Mouse (Mus musculus) liver, postnatal 0 days (tissue): Measurements from ENCODE around the gene Ell3. TPM values are rescaled to one million over a fixed set of nuclear protein-coding genes. Genes with fewer than 3 reads are reported as not detected.

Experiments used
- ATAC-seq: fragments of 200-750 bp; cut with Nextera tagmentation; 2 replicates; pipeline ENCODE4 v1.8.0; 2017; ENCODE audit warnings: mild to moderate bottlenecking, moderate library complexity
- DNase-seq: peaks from one replicate; pipeline ENCODE4 v3.0.0-alpha.2; 2016
- H3K27ac ChIP-seq: fragments of 300-500 bp; sonication (generic); 2 replicates; pipeline ENCODE4 v1.5.1; 2014; ENCODE audit warnings: antibody characterized with exemption, moderate library complexity, mild to moderate bottlenecking, low read depth
- H3K27me3 ChIP-seq: fragments of 300-500 bp; sonication (generic); 2 replicates; pipeline ENCODE4 v1.6.1; 2014; ENCODE audit warnings: low read length, control low read depth, mixed read lengths; ENCODE audit not compliant: insufficient read depth
- H3K36me3 ChIP-seq: fragments of 300-500 bp; sonication (generic); replicated peaks from 2 replicates; pipeline ENCODE4 v1.6.1; 2014; ENCODE audit warnings: mild to moderate bottlenecking, control low read depth, low read length, moderate library complexity, mixed read lengths; ENCODE audit not compliant: insufficient read depth
- H3K4me1 ChIP-seq: fragments of 300-500 bp; sonication (generic); 2 replicates; pipeline ENCODE4 v1.6.1; 2014; ENCODE audit warnings: antibody characterized with exemption, mild to moderate bottlenecking, control low read depth; ENCODE audit not compliant: insufficient read depth
- H3K4me2 ChIP-seq: fragments of 300-500 bp; sonication (generic); 2 replicates; pipeline ENCODE4 v1.6.1; 2014; ENCODE audit warnings: low read depth, mild to moderate bottlenecking, low read length, moderate library complexity, mixed read lengths
- H3K4me3 ChIP-seq: fragments of 300-500 bp; sonication (generic); 2 replicates; pipeline ENCODE4 v1.5.1; 2014; ENCODE audit warnings: low read depth, low read length
- H3K9ac ChIP-seq: fragments of 300-500 bp; sonication (generic); replicated peaks from 2 replicates; pipeline ENCODE4 v1.6.1; 2014; ENCODE audit warnings: mild to moderate bottlenecking, moderate library complexity
- H3K9me3 ChIP-seq: fragments of 300-500 bp; sonication (generic); 2 replicates; pipeline ENCODE4 v1.6.1; 2016; ENCODE audit warnings: mild to moderate bottlenecking, control low read depth, low read length, mixed read lengths
- CTCF ChIP-seq: sonication (generic); IDR thresholded peaks from 2 replicates; pipeline ENCODE4 v1.5.1; 2016; ENCODE audit warnings: antibody characterized with exemption, low read depth
- EP300 ChIP-seq: IDR thresholded peaks from 2 replicates; pipeline ENCODE4 v1.6.1; 2016; ENCODE audit warnings: antibody characterized with exemption, low read depth, mild to moderate bottlenecking
- whole genome bisulfite sequencing: fragments of 180-500 bp; shearing (Covaris S2); extraction: QIAGEN DNeasy Blood & Tissue Kit; methylation state at CpG from one replicate; pipeline ENCODE4 v1.1.7; 2014; ENCODE audit not compliant: insufficient replicate concordance; 5-methylcytosine and 5-hydroxymethylcytosine counted together
- polyA plus RNA-seq: library from polyadenylated mRNA; unstranded; fragments of >200 nt; fragmentation: Nextera tagmentation; extraction: Ambion mirVana; gene quantifications from 2 replicates; pipeline ENCODE4 v1.2.1, GENCODE M21; 2015

The Ell3 gene
- polyA plus RNA-seq, 1 experiment from 2014 or later = 1.9 TPM

DNA sequence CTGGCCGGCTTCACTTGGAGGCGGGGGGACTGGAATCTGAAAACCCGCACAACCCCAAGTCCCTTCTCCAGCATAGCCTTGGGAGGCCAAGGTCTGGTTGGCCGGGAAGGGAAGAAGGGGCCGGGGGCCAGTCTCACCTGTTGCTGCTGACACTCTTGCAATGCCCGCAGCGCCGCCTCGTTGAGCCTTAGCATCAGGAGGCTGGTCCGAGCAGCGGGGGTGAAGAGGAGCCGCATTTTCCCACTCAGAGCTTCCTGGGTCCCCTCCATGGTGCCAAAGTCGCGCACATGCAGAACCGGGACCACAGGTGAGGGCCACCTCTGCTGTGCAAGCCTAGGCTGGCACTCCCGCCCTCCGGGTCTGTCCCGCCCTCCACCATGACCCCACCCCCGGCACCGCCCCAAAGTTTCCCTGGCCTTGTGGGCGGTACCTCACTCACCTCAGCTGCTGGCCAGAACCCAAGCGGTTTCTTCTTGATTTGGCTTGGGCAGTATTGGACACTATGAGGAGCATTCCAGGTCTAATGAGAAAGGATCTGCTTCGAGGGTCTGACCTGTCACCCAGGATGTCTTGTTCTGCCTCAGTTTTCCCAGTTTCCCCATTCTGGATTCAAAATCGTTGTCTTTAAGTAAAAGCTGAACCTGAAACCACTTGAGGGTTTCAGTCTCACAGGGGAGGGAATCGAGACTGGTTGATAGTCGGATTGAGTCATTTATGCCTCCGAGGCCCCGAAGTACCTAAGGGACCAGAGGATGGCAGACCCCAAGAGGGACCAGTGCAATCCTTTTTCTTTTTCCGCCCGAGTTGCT lies 1.6 kb downstream of the Ell3 start:
- peak overlapping the region; percentile 98 for H3K4me2 ChIP-seq
- no peaks in the 10 kb centered on the region for H3K27me3 ChIP-seq
- H3K36me3 ChIP-seq = peaks cover 16% of the 10 kb centered on the region
- peak overlapping the region; percentile 60 for H3K4me3 ChIP-seq
- H3K9me3 ChIP-seq = no peaks in the 10 kb centered on the region
- peak overlapping the region; percentile 57; the same call in 1 of the 2 replicates for H3K27ac ChIP-seq
- DNase-seq = peak; percentile 92
- peak; percentile 93 for ATAC-seq
- H3K4me1 ChIP-seq = peaks cover 25% of the 10 kb centered on the region
- WGBS = 2% methylated on average over 26 of the region's 30 CpGs
- peak overlapping the region; percentile 56 for H3K9ac ChIP-seq
- TF ChIP-seq CTCF = no peak

DNA sequence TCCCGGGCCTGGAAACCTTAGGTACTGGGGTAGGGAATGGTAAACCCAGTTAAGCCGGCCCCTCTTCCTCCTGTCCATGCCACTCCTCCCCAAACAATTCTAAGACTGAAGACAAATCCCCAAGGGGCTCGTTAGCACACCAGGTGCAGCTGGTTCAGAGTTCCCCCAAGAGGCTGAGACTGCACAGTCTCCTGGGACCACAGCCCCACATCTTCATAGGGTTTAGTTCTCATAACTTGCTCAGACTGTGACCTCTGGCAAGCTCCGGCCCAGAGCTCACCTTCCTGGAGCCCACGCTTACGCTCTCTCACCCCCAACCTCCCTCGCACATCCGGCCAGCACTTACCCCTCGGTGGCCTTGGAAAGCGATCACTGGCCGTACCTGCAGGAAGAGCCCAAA lies 2.3 kb downstream of the Ell3 start:
- ATAC-seq = peak; percentile 18

DNA sequence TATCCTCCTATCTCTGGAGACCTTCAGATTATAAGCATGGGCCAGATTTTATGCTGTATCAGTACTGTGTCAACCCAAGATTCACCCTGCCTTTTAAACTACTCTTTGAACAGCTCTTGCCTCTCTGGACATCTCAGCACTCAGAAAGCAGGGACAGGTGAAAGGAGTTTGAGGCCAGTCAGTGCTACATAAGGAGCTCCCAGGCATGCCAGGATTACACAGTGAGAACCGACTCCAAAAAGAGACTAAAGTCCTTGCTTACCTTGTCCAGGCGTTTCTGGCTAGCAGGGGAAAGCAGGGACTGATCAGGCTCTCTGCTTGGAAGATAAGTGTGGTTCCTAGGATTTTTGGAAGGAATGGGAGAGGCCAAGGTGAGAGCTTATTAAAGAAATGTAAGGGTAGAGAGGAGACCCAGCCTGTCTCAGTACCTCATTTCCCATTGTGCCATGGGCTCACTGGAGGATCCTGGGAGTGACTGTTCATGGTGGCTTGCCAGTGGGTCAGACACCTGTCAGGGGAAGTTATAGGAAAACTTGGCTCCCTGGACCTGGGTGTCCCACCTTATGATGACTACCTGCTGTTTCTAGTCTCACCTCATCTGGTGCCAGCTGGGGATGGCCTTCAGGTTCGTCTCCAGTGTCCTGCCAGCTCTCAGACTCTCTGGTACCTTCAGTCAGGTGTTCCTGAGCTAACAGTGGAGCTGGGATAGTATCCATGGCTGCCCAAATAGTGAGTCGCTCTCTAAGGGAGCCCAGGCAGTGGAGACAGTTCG lies 3.1 kb downstream of the Ell3 start:
- 53% methylated on average over 5 of the region's 5 CpGs for WGBS
- Histone ChIP-seq H3K27ac (no peak overlapping the region), H3K4me3 (no peak overlapping the region), H3K9ac (no peak overlapping the region), H3K36me3 (peaks cover 23% of the 10 kb centered on the region), H3K4me2 (0 out of 2 replicates have a peak overlapping the region, but pooled peaks have one; percentile 98), H3K4me1 (peaks cover 25% of the 10 kb centered on the region), H3K27me3 (no peaks in the 10 kb centered on the region), H3K9me3 (no peaks in the 10 kb centered on the region)
- no peak for DNase-seq
- ATAC-seq = no peak
- TF ChIP-seq CTCF = no peak
- no peak for TF ChIP-seq EP300

More for the DNA sequence above, 2.3 kb downstream of the Ell3 start:
- Histone ChIP-seq H3K9me3 (no peaks in the 10 kb centered on the region), H3K36me3 (peaks cover 20% of the 10 kb centered on the region), H3K4me2 (peak overlapping the region; percentile 98), H3K27me3 (no peaks in the 10 kb centered on the region), H3K9ac (peak overlapping the region; percentile 56; the same call in 1 of the 2 replicates), H3K27ac (no peak overlapping the region), H3K4me3 (peak overlapping the region; percentile 60), H3K4me1 (peaks cover 25% of the 10 kb centered on the region)
- TF ChIP-seq EP300 (no peak), CTCF (no peak)
- peak; percentile 43 for DNase-seq
- WGBS = 16% methylated on average over 11 of the region's 11 CpGs

DNA sequence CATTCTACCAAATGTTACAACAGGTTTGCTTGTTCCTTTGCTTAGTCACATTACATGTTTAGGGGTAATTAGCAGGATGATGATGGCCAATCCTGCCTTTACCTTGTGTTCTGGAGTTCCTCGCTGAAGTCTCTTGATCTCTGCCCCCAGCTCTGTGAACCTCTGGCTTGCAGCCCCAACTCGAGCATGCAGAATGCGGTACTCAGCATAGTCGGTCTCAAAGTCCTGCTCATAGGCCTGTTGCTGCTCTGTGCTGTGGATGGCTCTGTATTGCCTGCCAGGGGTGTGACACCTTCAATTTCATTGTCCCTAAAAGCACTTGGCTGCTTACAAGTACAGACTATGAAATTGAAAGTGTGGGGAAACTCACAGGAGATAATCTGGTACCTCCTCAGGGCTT lies 4.3 kb downstream of the Ell3 start:
- no peak for ATAC-seq
- H3K36me3 ChIP-seq = peaks cover 35% of the 10 kb centered on the region
- no peak overlapping the region for H3K4me2 ChIP-seq
- H3K27ac ChIP-seq = no peak overlapping the region
- H3K27me3 ChIP-seq = no peaks in the 10 kb centered on the region
- 56% methylated on average over 4 of the region's 4 CpGs for WGBS
- no peak overlapping the region for H3K9ac ChIP-seq
- peaks cover 25% of the 10 kb centered on the region for H3K4me1 ChIP-seq
- TF ChIP-seq EP300 = no peak
- no peak for TF ChIP-seq CTCF
- DNase-seq = no peak
- no peaks in the 10 kb centered on the region for H3K9me3 ChIP-seq
- H3K4me3 ChIP-seq = no peak overlapping the region

DNA sequence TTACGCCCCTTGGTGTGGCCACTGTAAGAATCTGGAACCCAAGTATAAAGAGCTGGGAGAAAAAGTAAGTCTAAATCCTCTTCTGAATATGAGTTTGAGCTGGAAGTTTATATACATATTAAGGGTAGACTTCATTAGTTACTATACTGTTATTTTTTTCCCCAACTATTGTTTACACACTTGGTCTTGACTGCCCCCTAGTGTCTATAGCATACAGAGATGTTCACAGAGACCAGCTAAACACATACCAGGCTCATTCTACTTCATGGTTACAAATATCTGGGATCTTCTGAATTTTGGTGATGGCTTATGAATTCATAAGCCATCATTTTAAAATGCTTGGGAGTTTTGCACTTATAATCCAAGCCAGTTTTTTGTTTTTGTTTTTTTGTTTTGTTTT lies 9.2 kb downstream of the Ell3 start:
- no peak overlapping the region for H3K4me2 ChIP-seq
- DNase-seq = no peak
- H3K27ac ChIP-seq = no peak overlapping the region

DNA sequence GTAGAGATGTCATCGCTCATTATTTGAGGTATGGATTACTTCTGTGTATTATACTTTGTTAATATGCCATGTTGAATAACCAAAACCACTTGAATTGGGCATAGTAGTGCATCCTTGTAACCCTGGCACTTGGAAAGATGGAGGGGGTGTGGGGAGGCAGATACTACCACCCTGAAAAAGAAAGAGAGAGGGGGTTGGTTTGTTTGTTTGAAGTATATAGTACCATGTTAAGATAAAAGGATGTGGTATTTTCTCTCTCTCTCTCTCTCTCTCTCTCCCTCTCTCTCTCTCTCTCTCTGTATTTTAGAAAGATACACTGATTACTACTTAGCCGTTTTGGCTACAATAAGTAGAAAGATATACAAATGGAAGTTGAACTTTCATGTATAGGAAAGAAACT lies 18.2 kb downstream of the Ell3 start:
- TF ChIP-seq EP300 = no peak
- TF ChIP-seq CTCF = no peak

More for the DNA sequence above, 9.2 kb downstream of the Ell3 start:
- H3K36me3 ChIP-seq = peaks cover 81% of the 10 kb centered on the region
- no peaks in the 10 kb centered on the region for H3K27me3 ChIP-seq
- no peak overlapping the region for H3K9ac ChIP-seq
- H3K4me3 ChIP-seq = no peak overlapping the region
- no peaks in the 10 kb centered on the region for H3K9me3 ChIP-seq
- no peaks in the 10 kb centered on the region for H3K4me1 ChIP-seq
- TF ChIP-seq CTCF (peak; percentile 68), EP300 (no peak)
- ATAC-seq = no peak
- WGBS = 91% methylated on average over 1 of the region's 1 CpGs

More for the DNA sequence above, 18.2 kb downstream of the Ell3 start:
- no peak for DNase-seq
- no peak overlapping the region for H3K27ac ChIP-seq
- no peaks in the 10 kb centered on the region for H3K27me3 ChIP-seq
- H3K36me3 ChIP-seq = peaks cover 58% of the 10 kb centered on the region
- no peaks in the 10 kb centered on the region for H3K4me1 ChIP-seq
- H3K4me2 ChIP-seq = no peak overlapping the region
- no peaks in the 10 kb centered on the region for H3K9me3 ChIP-seq
- 76% methylated on average over 2 of the region's 2 CpGs for WGBS
- ATAC-seq = no peak
- H3K4me3 ChIP-seq = no peak overlapping the region
- no peak overlapping the region for H3K9ac ChIP-seq
